Mouse (Mus musculus): Measurements from ENCODE around the gene Kcnj2. TPM values are rescaled to one million over a fixed set of nuclear protein-coding genes. Genes with fewer than 3 reads are reported as not detected.
A peak's percentile ranks its signal among the peaks of the same experiment; 100 is the strongest.

Gene Kcnj2
- polyA plus RNA-seq, 1 experiment = 2.9 TPM

DNA sequence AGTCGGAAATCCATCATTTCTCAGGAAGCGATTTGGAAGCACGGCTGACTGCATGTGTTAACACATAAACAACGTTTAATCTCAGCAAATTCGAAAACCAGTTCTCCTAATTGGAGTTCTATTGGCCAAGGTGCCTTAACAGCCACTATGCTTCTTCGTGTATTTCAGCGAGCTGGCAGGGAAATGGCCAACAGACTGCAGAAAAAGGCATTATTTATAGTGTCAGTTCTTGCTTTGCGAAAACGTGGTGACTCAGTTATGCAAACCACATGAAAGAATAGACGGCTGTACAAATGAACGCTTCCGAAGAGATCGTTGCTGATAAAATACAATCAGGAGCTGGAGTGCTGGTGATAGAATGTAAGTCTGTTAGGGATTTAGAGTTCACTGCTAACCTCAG lies 9.9 kb upstream of the Kcnj2 start:
- TF ChIP-seq POLR2A (IDR thresholded peaks at IDR 0.05; ENCODE audit: borderline replicate concordance, control insufficient read depth, low read depth, low read length) = no peak
- no peak for TF ChIP-seq CTCF (IDR thresholded peaks at IDR 0.05; ENCODE audit: control insufficient read depth, insufficient read depth, low read length)
- no peaks in the 10 kb centered on the region for H3K4me1 ChIP-seq (ENCODE audit: control insufficient read depth, insufficient read depth, low read length)
- 30% methylated on average over 13 of the region's 13 CpGs for WGBS
- no peak overlapping the region for H3K4me3 ChIP-seq (replicated peaks; ENCODE audit: control insufficient read depth, low read depth, low read length)
- no peak overlapping the region for H3K27ac ChIP-seq (ENCODE audit: control insufficient read depth, insufficient read depth, low read depth, low read length, poor library complexity)

DNA sequence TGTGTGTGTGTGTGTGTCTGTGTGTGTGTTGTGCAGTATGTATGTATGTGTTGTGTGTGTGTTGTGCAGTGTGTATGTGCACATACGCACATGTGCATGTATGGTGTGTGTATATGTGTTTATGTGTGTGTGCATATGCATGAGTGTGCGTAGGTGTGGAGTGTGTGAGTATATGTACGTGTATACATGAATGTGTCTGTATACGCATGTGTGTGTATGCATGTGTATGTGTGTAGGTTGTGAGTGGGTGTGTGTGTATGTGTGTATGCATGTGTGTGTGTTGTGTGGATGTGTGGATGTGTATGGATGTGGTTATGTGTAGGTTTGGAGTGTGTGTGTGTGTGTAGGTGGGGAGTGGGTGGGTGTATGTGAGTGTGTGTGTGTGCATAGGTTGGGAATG lies 8.5 kb upstream of the Kcnj2 start:
- TF ChIP-seq POLR2A (IDR thresholded peaks at IDR 0.05; ENCODE audit: borderline replicate concordance, control insufficient read depth, low read depth, low read length) (no peak), CTCF (IDR thresholded peaks at IDR 0.05; ENCODE audit: control insufficient read depth, insufficient read depth, low read length) (no peak)
- 85% methylated on average over 4 of the region's 4 CpGs for WGBS
- Histone ChIP-seq H3K4me1 (ENCODE audit: control insufficient read depth, insufficient read depth, low read length) (no peaks in the 10 kb centered on the region), H3K4me3 (replicated peaks; ENCODE audit: control insufficient read depth, low read depth, low read length) (no peak overlapping the region), H3K27ac (ENCODE audit: control insufficient read depth, insufficient read depth, low read depth, low read length, poor library complexity) (no peak overlapping the region)

DNA sequence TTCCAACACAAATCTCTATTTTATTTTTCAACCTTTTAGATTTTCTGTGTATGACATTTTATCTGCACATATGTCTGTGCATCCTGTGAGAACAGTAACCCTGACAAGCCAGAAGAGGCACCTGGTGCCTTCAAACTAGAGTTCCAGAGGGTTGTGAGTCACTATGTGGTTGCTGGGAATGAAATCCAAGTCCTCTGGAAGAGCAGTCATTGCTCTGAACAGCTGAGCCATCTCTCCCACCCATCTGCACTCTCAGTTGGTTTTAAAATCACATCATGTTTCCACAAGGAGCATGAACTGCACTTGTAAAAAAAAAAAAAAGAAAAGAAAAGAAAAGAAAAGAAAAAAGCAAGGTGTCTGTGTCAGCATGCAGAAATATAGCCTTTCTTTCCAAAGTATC lies 6.5 kb upstream of the Kcnj2 start:
- TF ChIP-seq POLR2A (IDR thresholded peaks at IDR 0.05; ENCODE audit: borderline replicate concordance, control insufficient read depth, low read depth, low read length) = no peak
- H3K27ac ChIP-seq (ENCODE audit: control insufficient read depth, insufficient read depth, low read depth, low read length, poor library complexity) = no peak overlapping the region
- H3K4me1 ChIP-seq (ENCODE audit: control insufficient read depth, insufficient read depth, low read length) = no peaks in the 10 kb centered on the region
- no peak overlapping the region for H3K4me3 ChIP-seq (replicated peaks; ENCODE audit: control insufficient read depth, low read depth, low read length)

DNA sequence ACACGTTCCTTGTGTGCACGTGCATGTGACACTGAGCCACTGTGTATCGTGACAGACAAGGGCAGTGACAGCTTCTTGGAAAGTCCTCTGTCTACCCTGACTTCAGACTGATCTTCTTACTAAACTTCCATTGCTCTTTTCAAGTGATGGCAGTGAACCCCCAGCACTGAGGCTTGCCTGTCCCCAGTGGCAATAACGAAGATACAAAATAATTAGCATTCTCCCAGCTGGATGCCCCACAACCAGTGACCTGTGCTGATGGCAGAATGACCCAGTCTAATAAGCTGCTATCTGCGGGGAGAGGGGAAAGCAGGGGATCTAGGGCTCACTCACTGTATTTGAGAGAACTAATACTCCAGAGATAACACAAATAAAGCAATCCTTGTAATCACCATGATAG lies 5.7 kb upstream of the Kcnj2 start:
- no peak overlapping the region for H3K4me3 ChIP-seq (replicated peaks; ENCODE audit: control insufficient read depth, low read depth, low read length)
- 79% methylated on average over 5 of the region's 5 CpGs for WGBS
- H3K4me1 ChIP-seq (ENCODE audit: control insufficient read depth, insufficient read depth, low read length) = peaks cover 1% of the 10 kb centered on the region; the same call in 1 of the 2 replicates
- H3K27ac ChIP-seq (ENCODE audit: control insufficient read depth, insufficient read depth, low read depth, low read length, poor library complexity) = no peak overlapping the region
- TF ChIP-seq CTCF (IDR thresholded peaks at IDR 0.05; ENCODE audit: control insufficient read depth, insufficient read depth, low read length) (no peak), POLR2A (IDR thresholded peaks at IDR 0.05; ENCODE audit: borderline replicate concordance, control insufficient read depth, low read depth, low read length) (no peak)

DNA sequence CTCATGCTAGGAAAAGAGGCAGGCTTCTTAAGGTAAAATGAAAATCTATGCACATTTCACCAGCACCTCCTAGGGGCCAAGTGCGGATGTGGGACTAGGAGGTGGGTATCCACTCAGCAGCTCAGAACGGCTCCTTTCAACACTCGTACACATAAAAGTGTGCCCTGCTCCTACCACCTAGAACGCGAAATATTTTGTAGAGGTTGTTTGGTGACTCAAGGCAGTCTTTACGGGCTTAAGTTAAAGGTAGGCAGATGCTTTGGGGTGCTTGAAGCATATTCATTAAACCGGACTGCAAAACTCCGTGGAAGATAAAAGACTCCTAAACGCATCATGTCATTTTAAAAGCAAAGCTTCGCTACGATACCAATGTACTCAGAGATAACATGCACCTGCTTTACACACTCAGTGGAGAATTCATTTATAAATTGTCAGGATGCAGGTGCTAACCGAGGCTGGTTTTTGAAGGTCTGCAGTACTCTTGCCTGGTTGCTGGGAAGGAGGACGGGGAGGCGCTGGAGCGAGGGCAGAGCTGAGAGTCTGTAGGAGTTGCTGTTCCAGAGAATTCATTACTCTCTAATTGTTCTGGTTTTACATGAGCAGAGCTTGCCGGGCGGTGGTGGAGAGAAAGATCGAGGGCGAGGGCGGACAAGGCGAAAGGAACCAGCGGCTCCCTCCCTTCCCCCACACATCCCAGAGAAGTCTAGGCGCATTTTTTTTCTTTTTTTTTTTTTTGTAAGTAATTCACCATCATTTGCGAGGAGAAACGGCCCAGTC lies 1.0 kb upstream of the Kcnj2 start:
- peak overlapping the region; percentile 34; the same call in 1 of the 2 replicates for H3K27ac ChIP-seq (ENCODE audit: control insufficient read depth, insufficient read depth, low read depth, low read length, poor library complexity)
- TF ChIP-seq POLR2A (IDR thresholded peaks at IDR 0.05; ENCODE audit: borderline replicate concordance, control insufficient read depth, low read depth, low read length) = no peak
- peak; percentile 68 for TF ChIP-seq CTCF (IDR thresholded peaks at IDR 0.05; ENCODE audit: control insufficient read depth, insufficient read depth, low read length)
- H3K4me3 ChIP-seq (replicated peaks; ENCODE audit: control insufficient read depth, low read depth, low read length) = peak overlapping the region; percentile 64
- peaks cover 1% of the 10 kb centered on the region; the same call in 1 of the 2 replicates for H3K4me1 ChIP-seq (ENCODE audit: control insufficient read depth, insufficient read depth, low read length)
- WGBS = under 1% methylated on average over 25 of the region's 25 CpGs

DNA sequence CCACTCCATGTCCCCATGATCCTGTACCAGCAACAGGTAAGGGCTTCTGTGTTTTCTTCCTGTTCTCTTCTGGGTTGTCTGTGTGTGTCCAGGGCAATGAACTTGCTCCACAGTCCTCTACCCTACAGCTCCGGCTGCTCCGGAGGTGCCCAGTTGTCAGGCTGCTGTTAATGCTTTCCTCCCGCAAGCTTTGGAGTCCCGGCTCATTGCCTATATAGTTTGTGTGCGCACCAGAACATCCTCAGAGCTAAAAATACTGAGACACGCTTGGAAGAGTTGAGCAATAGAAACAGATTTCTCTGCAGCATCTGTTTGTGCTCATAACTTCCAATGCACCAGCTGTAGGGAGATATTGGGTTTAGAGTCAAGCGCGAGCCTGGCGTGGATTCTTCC lies 331 bp downstream of the Kcnj2 start:
- peaks cover 1% of the 10 kb centered on the region; the same call in 1 of the 2 replicates for H3K4me1 ChIP-seq (ENCODE audit: control insufficient read depth, insufficient read depth, low read length)
- TF ChIP-seq POLR2A (IDR thresholded peaks at IDR 0.05; ENCODE audit: borderline replicate concordance, control insufficient read depth, low read depth, low read length) (no peak), CTCF (IDR thresholded peaks at IDR 0.05; ENCODE audit: control insufficient read depth, insufficient read depth, low read length) (no peak)
- peak overlapping the region; percentile 41; the same call in 1 of the 2 replicates for H3K27ac ChIP-seq (ENCODE audit: control insufficient read depth, insufficient read depth, low read depth, low read length, poor library complexity)
- WGBS = under 1% methylated on average over 9 of the region's 9 CpGs
- peak overlapping the region; percentile 64 for H3K4me3 ChIP-seq (replicated peaks; ENCODE audit: control insufficient read depth, low read depth, low read length)

DNA sequence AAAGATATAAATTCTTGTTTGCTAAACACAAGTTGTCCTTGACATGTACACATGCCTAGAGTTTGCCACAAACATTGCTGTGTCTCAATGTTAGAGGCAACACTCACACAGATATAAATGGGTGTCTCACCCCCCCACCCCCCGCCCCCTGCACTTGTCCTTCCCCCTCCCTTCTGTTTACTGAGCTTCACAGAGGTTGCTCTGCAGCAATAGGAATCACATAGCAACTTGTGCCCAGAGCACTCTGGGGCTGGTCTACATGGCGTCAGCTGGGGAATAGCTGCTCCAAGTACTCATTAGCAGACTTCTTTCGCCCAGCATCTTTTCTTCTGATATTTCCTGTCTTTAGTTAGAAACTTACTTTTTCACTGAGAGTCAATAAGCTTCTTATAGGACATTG lies 1.8 kb downstream of the Kcnj2 start:
- Histone ChIP-seq H3K4me3 (replicated peaks; ENCODE audit: control insufficient read depth, low read depth, low read length) (no peak overlapping the region), H3K4me1 (ENCODE audit: control insufficient read depth, insufficient read depth, low read length) (peaks cover 1% of the 10 kb centered on the region; the same call in 1 of the 2 replicates), H3K27ac (ENCODE audit: control insufficient read depth, insufficient read depth, low read depth, low read length, poor library complexity) (no peak overlapping the region)
- TF ChIP-seq CTCF (IDR thresholded peaks at IDR 0.05; ENCODE audit: control insufficient read depth, insufficient read depth, low read length) = no peak
- 80% methylated on average over 3 of the region's 3 CpGs for WGBS

DNA sequence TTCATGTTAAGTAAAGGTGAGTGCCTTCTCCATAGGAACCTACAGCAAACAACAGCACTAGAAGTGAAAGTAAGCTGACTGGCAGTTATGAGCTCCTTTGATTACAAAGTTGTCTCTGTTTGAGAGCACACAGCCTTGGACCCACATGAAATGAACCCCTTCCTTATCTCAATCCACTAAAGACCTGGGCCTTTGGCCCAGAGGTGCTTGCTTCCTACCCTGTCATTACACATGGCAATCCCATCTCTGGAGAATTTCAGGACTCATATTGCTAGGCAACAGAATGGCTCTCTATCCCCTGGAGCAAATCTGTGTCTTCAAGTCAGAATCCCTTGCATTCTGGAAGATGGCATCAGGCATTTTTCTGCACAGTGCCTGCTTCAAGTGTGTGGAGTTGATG lies 4.5 kb downstream of the Kcnj2 start:
- Histone ChIP-seq H3K4me3 (replicated peaks; ENCODE audit: control insufficient read depth, low read depth, low read length) (no peak overlapping the region), H3K27ac (ENCODE audit: control insufficient read depth, insufficient read depth, low read depth, low read length, poor library complexity) (no peak overlapping the region), H3K4me1 (ENCODE audit: control insufficient read depth, insufficient read depth, low read length) (no peaks in the 10 kb centered on the region)
- TF ChIP-seq POLR2A (IDR thresholded peaks at IDR 0.05; ENCODE audit: borderline replicate concordance, control insufficient read depth, low read depth, low read length) = no peak

DNA sequence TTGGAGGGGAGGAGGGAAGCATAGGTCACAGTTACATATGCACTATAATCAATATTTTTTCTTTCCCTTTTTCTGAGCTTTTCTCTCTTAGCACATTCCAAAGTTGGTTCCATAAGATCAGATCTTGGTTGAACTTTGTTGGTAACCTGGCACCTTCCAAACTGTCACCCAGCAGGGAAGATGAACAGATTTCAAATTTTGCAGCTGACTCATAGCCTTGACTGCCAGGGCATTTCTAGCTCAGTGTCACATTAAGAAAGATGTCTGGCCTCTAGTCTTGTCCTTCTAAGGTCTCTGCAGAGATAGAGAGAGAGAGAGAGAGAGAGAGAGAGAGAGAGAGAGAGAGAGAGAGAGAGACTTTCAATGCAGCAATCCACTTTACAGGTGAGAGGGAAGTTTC lies 8.2 kb downstream of the Kcnj2 start:
- H3K4me3 ChIP-seq (replicated peaks; ENCODE audit: control insufficient read depth, low read depth, low read length) = no peak overlapping the region

More for the DNA sequence above, 8.2 kb downstream of the Kcnj2 start:
- no peak for TF ChIP-seq CTCF (IDR thresholded peaks at IDR 0.05; ENCODE audit: control insufficient read depth, insufficient read depth, low read length)
- TF ChIP-seq POLR2A (IDR thresholded peaks at IDR 0.05; ENCODE audit: borderline replicate concordance, control insufficient read depth, low read depth, low read length) = no peak
- Histone ChIP-seq H3K27ac (ENCODE audit: control insufficient read depth, insufficient read depth, low read depth, low read length, poor library complexity) (no peak overlapping the region), H3K4me1 (ENCODE audit: control insufficient read depth, insufficient read depth, low read length) (no peaks in the 10 kb centered on the region)

Measured in bone marrow, adult 2 months (tissue).